ENCODE assay signal across 17 mouse cellular contexts in the genomic region with DNA sequence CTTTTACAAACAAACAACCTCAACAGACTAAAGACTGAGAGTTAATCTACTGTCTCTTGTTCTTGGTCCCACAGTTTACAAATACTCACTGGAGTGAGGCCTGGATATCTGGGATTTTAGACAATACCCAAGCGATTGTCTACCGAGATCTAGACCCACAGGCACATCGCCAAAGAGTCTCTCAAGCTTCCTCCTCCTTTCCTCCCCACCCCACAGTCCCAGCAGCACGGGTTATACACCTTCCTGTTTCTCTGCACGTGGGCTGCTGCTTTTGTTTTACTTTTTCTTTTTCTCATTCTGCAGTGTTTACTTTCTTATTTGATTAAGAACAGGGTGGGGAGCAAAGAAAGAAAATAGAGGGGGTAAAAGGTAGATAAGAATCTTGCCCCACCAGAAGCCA. TPM values are rescaled to one million over a fixed set of nuclear protein-coding genes. Genes with fewer than 3 reads are reported as not detected.
DNase-seq lines count a peak whose midpoint lies in the region; ATAC-seq and TF ChIP-seq lines count a peak whose summit lies in the region.
"Had no signal": no experiment of that assay in that cellular context is flagged by ENCODE, and none has a peak within 500 bp of the region (broad histone marks: within the 10 kb centered on the region; RNA-seq: fewer than 3 reads in every experiment).

No protein-coding gene starts in this region.

- H3K36me3 ChIP-seq in heart, embryonic 11.5 days (ENCODE audit: control insufficient read depth, insufficient read depth, low read length) = peaks cover 42% of the 10 kb centered on the region
- H3K36me3 ChIP-seq in liver, embryonic 11.5 days (ENCODE audit: control insufficient read depth, insufficient read depth, low read length) = peaks cover 41% of the 10 kb centered on the region
- H3K36me3 ChIP-seq in liver, postnatal 0 days (replicated peaks; ENCODE audit: insufficient read depth, low read length) = peaks cover 61% of the 10 kb centered on the region
- peaks cover 32% of the 10 kb centered on the region for H3K36me3 ChIP-seq in stomach, embryonic 16.5 days (ENCODE audit: control insufficient read depth, insufficient read depth, low read length)

- H3K4me3 ChIP-seq in heart, embryonic 11.5 days (ENCODE audit: low read depth, low read length) = no peak overlapping the region
- no peak overlapping the region for H3K4me3 ChIP-seq in liver, embryonic 11.5 days (ENCODE audit: low read depth, low read length)
- H3K4me3 ChIP-seq in liver, postnatal 0 days (ENCODE audit: low read depth, low read length) = no peak overlapping the region
- H3K4me3 ChIP-seq in stomach, embryonic 16.5 days (replicated peaks; ENCODE audit: low read length) = no peak overlapping the region
- H3K4me3 ChIP-seq: forebrain, embryonic 15.5 days had no signal

- no peak overlapping the region for H3K27ac ChIP-seq in heart, embryonic 11.5 days (ENCODE audit: low read depth, low read length)
- 0 out of 2 replicates have a peak overlapping the region, but pooled peaks have one; percentile 25 for H3K27ac ChIP-seq in liver, embryonic 11.5 days (ENCODE audit: low read depth, low read length)
- 0 out of 2 replicates have a peak overlapping the region, but pooled peaks have one; percentile 80 for H3K27ac ChIP-seq in liver, postnatal 0 days (ENCODE audit: low read depth)
- peak overlapping the region; percentile 49 for H3K27ac ChIP-seq in stomach, embryonic 16.5 days (ENCODE audit: low read length)
- H3K27ac ChIP-seq: forebrain, embryonic 15.5 days had no signal

- DNase-seq in heart, adult 11 months = peak; percentile 93
- DNase-seq in liver, embryonic 11.5 days (ENCODE audit: low spot score) = peak; percentile 7
- no peak for DNase-seq in liver
- DNase-seq in liver, postnatal 0 days = no peak
- no peak for DNase-seq in left cerebral cortex, postnatal 4 days
- DNase-seq in Muller cell, postnatal 12 days (ENCODE audit: inconsistent ontology term) = no peak
- DNase-seq: adrenal gland, postnatal 14 days; cerebellum, postnatal 36 days; gastrocnemius, postnatal 14 days; kidney, adult 11 months; layer of hippocampus, adult 9-11 months had no signal

- H3K9me3 ChIP-seq in heart, embryonic 11.5 days (replicated peaks; ENCODE audit: control insufficient read depth, low read length) = no peaks in the 10 kb centered on the region
- H3K9me3 ChIP-seq in liver, embryonic 11.5 days (ENCODE audit: control insufficient read depth, low read length) = no peaks in the 10 kb centered on the region
- no peaks in the 10 kb centered on the region for H3K9me3 ChIP-seq in liver, postnatal 0 days (ENCODE audit: low read length)
- H3K9me3 ChIP-seq in stomach, embryonic 16.5 days (replicated peaks; ENCODE audit: control insufficient read depth, low read length) = no peaks in the 10 kb centered on the region
- H3K9me3 ChIP-seq: forebrain, embryonic 15.5 days had no signal

- H3K27me3 ChIP-seq in heart, embryonic 11.5 days (ENCODE audit: control insufficient read depth, insufficient read depth, low read length) = no peaks in the 10 kb centered on the region
- H3K27me3 ChIP-seq in liver, embryonic 11.5 days (replicated peaks; ENCODE audit: control insufficient read depth, insufficient read depth, low read length) = no peaks in the 10 kb centered on the region
- no peaks in the 10 kb centered on the region for H3K27me3 ChIP-seq in liver, postnatal 0 days (ENCODE audit: insufficient read depth, low read length)
- no peaks in the 10 kb centered on the region for H3K27me3 ChIP-seq in stomach, embryonic 16.5 days (ENCODE audit: control insufficient read depth, insufficient read depth, low read length)
- H3K27me3 ChIP-seq: forebrain, embryonic 15.5 days had no signal

- H3K4me1 ChIP-seq in heart, embryonic 11.5 days (ENCODE audit: control insufficient read depth, insufficient read depth, low read length) = no peaks in the 10 kb centered on the region
- no peaks in the 10 kb centered on the region for H3K4me1 ChIP-seq in liver, embryonic 11.5 days (replicated peaks; ENCODE audit: control insufficient read depth, insufficient read depth, low read length)
- H3K4me1 ChIP-seq in liver, postnatal 0 days (ENCODE audit: insufficient read depth) = peaks cover 15% of the 10 kb centered on the region
- H3K4me1 ChIP-seq in stomach, embryonic 16.5 days (ENCODE audit: control insufficient read depth, insufficient read depth, low read length) = peaks cover 5% of the 10 kb centered on the region
- H3K4me1 ChIP-seq: forebrain, embryonic 15.5 days had no signal

- 79% methylated on average over 5 of the region's 5 CpGs for WGBS in heart, embryonic 11.5 days (ENCODE audit: insufficient replicate concordance)
- WGBS in liver, embryonic 11.5 days = 70% methylated on average over 5 of the region's 5 CpGs
- 27% methylated on average over 5 of the region's 5 CpGs for WGBS in liver, postnatal 0 days (ENCODE audit: insufficient replicate concordance)
- 59% methylated on average over 5 of the region's 5 CpGs for WGBS in stomach, embryonic 16.5 days

- TF ChIP-seq CTCF in liver, postnatal 0 days (IDR thresholded peaks at IDR 0.05; ENCODE audit: low read depth) = no peak

- no peak for TF ChIP-seq EP300 in liver, postnatal 0 days (IDR thresholded peaks at IDR 0.05; ENCODE audit: low read depth)

- no peak overlapping the region for H3K4me2 ChIP-seq in heart, embryonic 11.5 days
- no peak overlapping the region for H3K4me2 ChIP-seq in liver, embryonic 11.5 days
- no peak overlapping the region for H3K4me2 ChIP-seq in liver, postnatal 0 days (ENCODE audit: low read depth, low read length)
- H3K4me2 ChIP-seq in stomach, embryonic 16.5 days (ENCODE audit: low read depth, low read length) = no peak overlapping the region
- H3K4me2 ChIP-seq: forebrain, embryonic 15.5 days had no signal

- ATAC-seq in heart, embryonic 11.5 days (replicated peaks; ENCODE audit: insufficient number of reproducible peaks, low FRiP score, low TSS enrichment) = no peak
- no peak for ATAC-seq in liver, embryonic 11.5 days (replicated peaks; ENCODE audit: low FRiP score)
- ATAC-seq in liver, postnatal 0 days = no peak
- ATAC-seq in stomach, embryonic 16.5 days (ENCODE audit: insufficient read depth, low FRiP score) = no peak
- ATAC-seq: forebrain, embryonic 15.5 days had no signal

- intact Hi-C loops in left cerebral cortex, postnatal 4 days (cut with DNase I) = loop anchor here (10.0 kb wide), 1 partner anchor 51 kb away; no protein-coding TSS in a partner anchor

- H3K9ac ChIP-seq in heart, embryonic 11.5 days (ENCODE audit: low read depth, low read length) = no peak overlapping the region
- H3K9ac ChIP-seq in liver, embryonic 11.5 days (ENCODE audit: low read depth, low read length) = no peak overlapping the region
- H3K9ac ChIP-seq in liver, postnatal 0 days (replicated peaks) = no peak overlapping the region
- no peak overlapping the region for H3K9ac ChIP-seq in stomach, embryonic 16.5 days (ENCODE audit: low read length)
- H3K9ac ChIP-seq: forebrain, embryonic 15.5 days had no signal

RNA-seq across cellular contexts. Expression of a gene that starts 22.4 kb away (rescaled TPM):
- polyA plus RNA-seq in heart, embryonic 11.5 days (2014; fragmentation: Nextera tagmentation; extraction: Ambion mirVana) = not detected in 2 replicates
- not detected in 2 replicates for polyA plus RNA-seq in liver, embryonic 11.5 days (2014; fragmentation: Nextera tagmentation; extraction: Ambion mirVana)
- polyA plus RNA-seq in liver, postnatal 0 days (2015; fragmentation: Nextera tagmentation; extraction: Ambion mirVana) = not detected in 2 replicates
- polyA plus RNA-seq in stomach, embryonic 16.5 days (2015; fragmentation: Nextera tagmentation; extraction: Ambion mirVana) = not detected in 2 replicates
- not detected for total RNA-seq in left cerebral cortex, postnatal 4 days (2021)
- total RNA-seq: adrenal gland, postnatal 14 days; gastrocnemius, postnatal 14 days had no signal
- polyA plus RNA-seq: forebrain, embryonic 15.5 days; hindbrain, embryonic 11.5 days; limb, embryonic 11.5 days; small intestine, adult 2 months had no signal

Comparison
In these comparisons a context has a peak if more than half of its experiments do, and no peak if none do; other contexts are left out.
1. DNase-seq: peak in heart, adult 11 months (single experiment) and liver, embryonic 11.5 days (single experiment); none in liver (single experiment), liver, postnatal 0 days (single experiment), left cerebral cortex, postnatal 4 days (single experiment) and Muller cell, postnatal 12 days (single experiment).